8 mouse cellular contexts compared by ENCODE assay signal in genomic region chr12:69485652-69486651, GRCm38 (mm10).
DNase-seq lines count a peak whose midpoint lies in the region; ATAC-seq lines count a peak whose summit lies in the region.

No protein-coding gene starts in this region.

- H3K27me3 ChIP-seq in embryonic facial prominence, embryonic 14.5 days (replicated peaks; ENCODE audit: control insufficient read depth, insufficient read depth, low read length) = no peaks in the 10 kb centered on the region

- H3K9me3 ChIP-seq in embryonic facial prominence, embryonic 14.5 days (ENCODE audit: control insufficient read depth, low read length) = no peaks in the 10 kb centered on the region

- intact Hi-C loops in heart, postnatal 25 days (cut with DNase I) = loop anchor here (1.0 kb wide), 1 partner anchor 15 kb away; no protein-coding TSS in a partner anchor

- peaks cover 14% of the 10 kb centered on the region for H3K4me1 ChIP-seq in embryonic facial prominence, embryonic 14.5 days (ENCODE audit: control insufficient read depth, insufficient read depth, low read length)

- DNase-seq in testis, postnatal 14 days (ENCODE audit: low spot score) = peak; percentile 70
- no peak for DNase-seq in testis, postnatal 10 days (ENCODE audit: low spot score)
- peak; percentile 75 for DNase-seq in embryonic facial prominence, embryonic 14.5 days (ENCODE audit: low spot score)
- DNase-seq in heart, postnatal 25 days (ENCODE audit: low spot score) = peak; percentile 63
- peak; percentile 22 to 27 for DNase-seq in left cerebral cortex, adult 18-20 months (ENCODE audit: low spot score in 2 of 2)
- peak; percentile 73 for DNase-seq in mesoderm, embryonic 11.5 days (ENCODE audit: low read depth, low spot score)
- DNase-seq in spleen, postnatal 36 days (ENCODE audit: low spot score in 2 of 2) = peak; percentile 56 to 58
- DNase-seq in cerebellum, adult 11 months = no peak

- H3K27ac ChIP-seq in embryonic facial prominence, embryonic 14.5 days (replicated peaks; ENCODE audit: low read depth, low read length) = no peak overlapping the region

- H3K4me3 ChIP-seq in embryonic facial prominence, embryonic 14.5 days (ENCODE audit: low read depth, low read length) = 0 out of 2 replicates have a peak overlapping the region, but pooled peaks have one; percentile 4

- H3K36me3 ChIP-seq in embryonic facial prominence, embryonic 14.5 days (ENCODE audit: control insufficient read depth, insufficient read depth, low read length) = no peaks in the 10 kb centered on the region

- peak overlapping the region; percentile 25 for H3K4me2 ChIP-seq in embryonic facial prominence, embryonic 14.5 days (ENCODE audit: low read depth, low read length)

- peak; percentile 62; the same call in 1 of the 2 replicates for ATAC-seq in embryonic facial prominence, embryonic 14.5 days (ENCODE audit: low read depth)

- 19% methylated on average over 14 of the region's 14 CpGs for WGBS in embryonic facial prominence, embryonic 14.5 days

- peak overlapping the region; percentile 22; the same call in 1 of the 2 replicates for H3K9ac ChIP-seq in embryonic facial prominence, embryonic 14.5 days (ENCODE audit: low read depth, low read length)

Comparison
In these comparisons a context has a peak if more than half of its experiments do, and no peak if none do; other contexts are left out.
1. DNase-seq: peak in testis, postnatal 14 days (single experiment), embryonic facial prominence, embryonic 14.5 days (single experiment), heart, postnatal 25 days (single experiment), left cerebral cortex, adult 18-20 months (2 of 2), mesoderm, embryonic 11.5 days (single experiment) and spleen, postnatal 36 days (2 of 2); none in testis, postnatal 10 days (single experiment) and cerebellum, adult 11 months (single experiment).